16 mouse cellular contexts compared by ENCODE assay signal in the genomic region with DNA sequence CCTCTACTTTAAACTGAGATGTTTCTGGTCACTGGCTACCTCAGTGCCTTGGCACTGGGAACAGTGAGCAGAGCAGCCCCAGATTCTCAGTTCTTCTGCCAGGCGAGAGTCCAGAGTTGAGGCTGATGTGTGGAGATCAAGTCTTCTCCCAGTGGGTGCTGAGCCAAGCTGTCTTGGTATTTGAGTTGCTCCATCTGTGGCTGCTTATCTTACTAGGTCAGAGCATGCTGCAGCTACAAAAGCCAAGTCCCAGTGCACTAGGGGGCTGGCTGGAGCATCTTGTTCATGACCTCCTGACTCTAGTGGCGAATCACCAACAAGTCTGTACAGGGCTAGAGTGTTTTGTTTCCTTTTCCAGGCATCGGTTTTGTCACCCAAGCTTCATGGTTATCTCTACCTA.
DNase-seq lines count a peak whose midpoint lies in the region; ATAC-seq and TF ChIP-seq lines count a peak whose summit lies in the region.
"Had no signal": no experiment of that assay in that cellular context is flagged by ENCODE, and none has a peak within 500 bp of the region (broad histone marks: within the 10 kb centered on the region; RNA-seq: fewer than 3 reads in every experiment).

No protein-coding gene starts in this region.

- no peaks in the 10 kb centered on the region for H3K4me1 ChIP-seq in liver, adult 2 months (ENCODE audit: control insufficient read depth, insufficient read depth, low read length)
- peaks cover 2% of the 10 kb centered on the region; the same call in 1 of the 2 replicates for H3K4me1 ChIP-seq in lung, adult 2 months (ENCODE audit: control insufficient read depth, insufficient read depth, low read length)
- H3K4me1 ChIP-seq in midbrain, postnatal 0 days (ENCODE audit: insufficient read depth, low read length): no peaks in the 10 kb centered on the region
- H3K4me1 ChIP-seq: embryonic facial prominence, embryonic 15.5 days; forebrain, embryonic 15.5 days; hindbrain, embryonic 13.5 days; midbrain, embryonic 12.5 days; neural tube, embryonic 12.5 days had no signal

- H3K27ac ChIP-seq in liver, adult 2 months (replicated peaks; ENCODE audit: insufficient read depth, low read depth, low read length): no peak overlapping the region
- H3K27ac ChIP-seq in midbrain, postnatal 0 days (ENCODE audit: low read depth, low read length): no peak overlapping the region
- H3K27ac ChIP-seq: embryonic facial prominence, embryonic 15.5 days; forebrain, embryonic 15.5 days; hindbrain, embryonic 13.5 days; liver, embryonic 14.5 days; midbrain, embryonic 12.5 days; neural tube, embryonic 12.5 days had no signal

- H3K27me3 ChIP-seq in liver, adult 2 months (ENCODE audit: control insufficient read depth, insufficient read depth, low read length): no peaks in the 10 kb centered on the region
- H3K27me3 ChIP-seq in midbrain, postnatal 0 days (ENCODE audit: insufficient read depth, low read length): no peaks in the 10 kb centered on the region
- H3K27me3 ChIP-seq: embryonic facial prominence, embryonic 15.5 days; forebrain, embryonic 15.5 days; hindbrain, embryonic 13.5 days; neural tube, embryonic 12.5 days had no signal

- peaks cover 7% of the 10 kb centered on the region; the same call in 1 of the 2 replicates for H3K9me3 ChIP-seq in midbrain, postnatal 0 days (ENCODE audit: low read length)

- no peak for TF ChIP-seq POLR2A in liver, adult 2 months (IDR thresholded peaks at IDR 0.05; ENCODE audit: extremely low read depth, insufficient read depth, low read length)
- no peak for TF ChIP-seq POLR2A in lung, adult 2 months (IDR thresholded peaks at IDR 0.05; ENCODE audit: borderline replicate concordance, extremely low read depth, low read depth, low read length)

- peak; percentile 41 for DNase-seq in liver, adult 2 months (ENCODE audit: extremely low read depth, low read depth, low spot score)
- DNase-seq in liver: no peak
- DNase-seq in heart, postnatal 4 days: peak; percentile 56
- peak; percentile 20 for DNase-seq in lung, adult 2 months
- peak; percentile 51 for DNase-seq in testis, postnatal 14 days (ENCODE audit: low spot score)
- DNase-seq in midbrain, postnatal 0 days (ENCODE audit: low spot score): no peak
- no peak for DNase-seq in cerebellum, adult 9-10 months
- DNase-seq: cerebellum, postnatal 36 days; gastrocnemius, postnatal 36 days; thymus, postnatal 4 days had no signal

- no peaks in the 10 kb centered on the region for H3K79me2 ChIP-seq in liver, adult 2 months (ENCODE audit: control insufficient read depth, insufficient read depth, low read length)

- H3K36me3 ChIP-seq in liver, adult 2 months (ENCODE audit: control insufficient read depth, insufficient read depth, low read length): no peaks in the 10 kb centered on the region
- no peaks in the 10 kb centered on the region for H3K36me3 ChIP-seq in midbrain, postnatal 0 days (ENCODE audit: insufficient read depth, low read length)
- H3K36me3 ChIP-seq: embryonic facial prominence, embryonic 15.5 days; forebrain, embryonic 15.5 days; hindbrain, embryonic 13.5 days; neural tube, embryonic 12.5 days had no signal

- WGBS in liver, adult 2 months: 78% methylated on average over 3 of the region's 3 CpGs
- WGBS in lung, adult 2 months: 66% methylated on average over 3 of the region's 3 CpGs
- 94% methylated on average over 3 of the region's 3 CpGs for WGBS in midbrain, postnatal 0 days

- H3K9ac ChIP-seq in liver, adult 2 months (ENCODE audit: low read depth, low read length): no peak overlapping the region
- H3K9ac ChIP-seq in midbrain, postnatal 0 days (replicated peaks; ENCODE audit: low read length, poor library complexity, severe bottlenecking): no peak overlapping the region
- H3K9ac ChIP-seq: embryonic facial prominence, embryonic 15.5 days; forebrain, embryonic 15.5 days; hindbrain, embryonic 13.5 days; liver, embryonic 14.5 days; midbrain, embryonic 12.5 days; neural tube, embryonic 12.5 days had no signal

- no peak for TF ChIP-seq CTCF in liver, adult 2 months (IDR thresholded peaks at IDR 0.05; ENCODE audit: low read depth, low read length)
- TF ChIP-seq CTCF in lung, adult 2 months (IDR thresholded peaks at IDR 0.05; ENCODE audit: insufficient read depth, low read length): no peak
- no peak for TF ChIP-seq CTCF in midbrain, postnatal 0 days (IDR thresholded peaks at IDR 0.05)

- H3K4me2 ChIP-seq in midbrain, postnatal 0 days (ENCODE audit: low read depth, low read length, poor library complexity, severe bottlenecking): no peak overlapping the region
- H3K4me2 ChIP-seq: embryonic facial prominence, embryonic 15.5 days; forebrain, embryonic 15.5 days; hindbrain, embryonic 13.5 days; midbrain, embryonic 12.5 days; neural tube, embryonic 12.5 days had no signal

- H3K4me3 ChIP-seq in liver, adult 2 months (ENCODE audit: insufficient read depth, low read depth, low read length): no peak overlapping the region
- H3K4me3 ChIP-seq in lung, adult 2 months (replicated peaks; ENCODE audit: extremely low read depth, low read depth, low read length): no peak overlapping the region
- H3K4me3 ChIP-seq in midbrain, postnatal 0 days (ENCODE audit: low read depth, low read length): no peak overlapping the region
- H3K4me3 ChIP-seq: embryonic facial prominence, embryonic 15.5 days; forebrain, embryonic 15.5 days; hindbrain, embryonic 13.5 days; midbrain, embryonic 12.5 days; neural tube, embryonic 12.5 days had no signal

- ATAC-seq in midbrain, postnatal 0 days (ENCODE audit: low FRiP score): no peak
- ATAC-seq: forebrain, embryonic 15.5 days had no signal

Comparison
In these comparisons a context has a peak if more than half of its experiments do, and no peak if none do; other contexts are left out.
1. DNase-seq: peak in liver, adult 2 months (single experiment), heart, postnatal 4 days (single experiment), lung, adult 2 months (single experiment) and testis, postnatal 14 days (single experiment); none in liver (single experiment), midbrain, postnatal 0 days (single experiment) and cerebellum, adult 9-10 months (single experiment).